Mouse (Mus musculus): ENCODE results near the gene Gata3. TPM values are rescaled to one million over a fixed set of nuclear protein-coding genes. Genes with fewer than 3 reads are reported as not detected.

Gene Gata3
- 3.2 and 3.6 TPM in 2 replicates for polyA plus RNA-seq (2015; fragmentation: Nextera tagmentation; extraction: Ambion mirVana)

DNA sequence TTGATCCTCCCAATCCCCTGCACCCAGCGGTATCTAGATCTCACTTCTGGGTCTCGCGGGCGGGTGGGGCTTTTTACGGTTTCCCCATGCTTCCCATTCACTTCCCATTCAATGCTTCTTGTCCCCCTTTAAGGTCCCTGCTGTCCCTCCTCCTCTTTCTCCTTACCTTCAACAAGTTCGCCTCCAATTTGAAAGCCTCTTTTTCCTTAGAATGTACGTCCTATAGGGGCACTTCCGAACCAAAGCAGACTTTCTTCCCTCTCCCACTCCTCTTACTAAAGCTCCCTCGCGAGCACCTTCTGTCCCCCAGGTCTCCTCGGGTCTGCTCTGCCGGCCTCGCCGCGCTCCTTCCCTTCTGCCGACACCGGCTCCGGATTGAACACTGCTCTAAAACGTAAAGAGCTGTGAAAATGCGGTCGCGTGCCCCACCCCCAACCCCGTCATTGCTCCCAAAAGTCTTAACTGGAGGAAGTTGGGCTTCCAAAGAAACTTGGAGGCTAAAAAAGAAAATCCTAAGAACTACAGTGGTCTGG, at the start of gene Gata3:
TSS of gene Gata3 (minus strand) at position 384 of the 533 bp plus-strand sequence.
- no peak for ATAC-seq (ENCODE audit: insufficient read depth, low FRiP score)
- H3K27ac ChIP-seq (ENCODE audit: low read length), result no peak within 1 kb of the TSS
- H3K9ac ChIP-seq (ENCODE audit: low read length), result no peak within 1 kb of the TSS
- H3K9me3 ChIP-seq (replicated peaks; ENCODE audit: control insufficient read depth, low read length), result no peaks in the 10 kb centered on the region
- H3K36me3 ChIP-seq (ENCODE audit: control insufficient read depth, insufficient read depth, low read length), result no peaks in the 10 kb centered on the region
- peaks cover 3% of the 10 kb centered on the region; the same call in 1 of the 2 replicates for H3K4me1 ChIP-seq (ENCODE audit: control insufficient read depth, insufficient read depth, low read length)
- WGBS, result under 1% methylated on average over 23 of the region's 23 CpGs
- peak within 1 kb of the TSS; percentile 29 for H3K4me3 ChIP-seq (replicated peaks; ENCODE audit: low read length)
- peak within 1 kb of the TSS; percentile 43 for H3K4me2 ChIP-seq (ENCODE audit: low read depth, low read length)
- H3K27me3 ChIP-seq (ENCODE audit: control insufficient read depth, insufficient read depth, low read length), result peaks cover 86% of the 10 kb centered on the region

DNA sequence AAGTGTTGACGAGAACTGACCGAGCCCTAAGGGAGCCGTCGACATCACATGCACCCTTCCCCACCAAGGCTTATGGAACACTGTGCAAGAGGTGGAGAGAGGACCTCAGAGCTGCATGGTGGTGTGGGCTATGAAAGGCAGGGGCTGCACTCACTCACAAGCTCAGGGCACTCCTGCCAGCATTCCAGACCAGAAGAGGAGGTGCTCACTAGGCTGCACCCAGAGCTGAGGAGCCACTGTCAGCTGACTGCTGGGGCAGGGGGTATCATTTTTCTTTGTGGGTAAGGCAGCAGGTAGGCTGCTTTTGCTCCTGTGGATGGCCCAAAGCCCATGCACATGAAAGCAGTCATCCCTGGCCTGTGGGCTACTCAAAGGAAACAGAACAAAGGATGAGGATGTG, 49.4 kb upstream of the Gata3 start:
- H3K4me2 ChIP-seq (ENCODE audit: low read depth, low read length), result no peak overlapping the region
- no peaks in the 10 kb centered on the region for H3K36me3 ChIP-seq (ENCODE audit: control insufficient read depth, insufficient read depth, low read length)
- WGBS, result 71% methylated on average over 4 of the region's 4 CpGs
- no peak overlapping the region for H3K9ac ChIP-seq (ENCODE audit: low read length)
- no peaks in the 10 kb centered on the region for H3K27me3 ChIP-seq (ENCODE audit: control insufficient read depth, insufficient read depth, low read length)
- no peak for ATAC-seq (ENCODE audit: insufficient read depth, low FRiP score)
- no peak overlapping the region for H3K4me3 ChIP-seq (replicated peaks; ENCODE audit: low read length)
- H3K4me1 ChIP-seq (ENCODE audit: control insufficient read depth, insufficient read depth, low read length), result no peaks in the 10 kb centered on the region
- H3K27ac ChIP-seq (ENCODE audit: low read length), result no peak overlapping the region
- no peaks in the 10 kb centered on the region for H3K9me3 ChIP-seq (replicated peaks; ENCODE audit: control insufficient read depth, low read length)

DNA sequence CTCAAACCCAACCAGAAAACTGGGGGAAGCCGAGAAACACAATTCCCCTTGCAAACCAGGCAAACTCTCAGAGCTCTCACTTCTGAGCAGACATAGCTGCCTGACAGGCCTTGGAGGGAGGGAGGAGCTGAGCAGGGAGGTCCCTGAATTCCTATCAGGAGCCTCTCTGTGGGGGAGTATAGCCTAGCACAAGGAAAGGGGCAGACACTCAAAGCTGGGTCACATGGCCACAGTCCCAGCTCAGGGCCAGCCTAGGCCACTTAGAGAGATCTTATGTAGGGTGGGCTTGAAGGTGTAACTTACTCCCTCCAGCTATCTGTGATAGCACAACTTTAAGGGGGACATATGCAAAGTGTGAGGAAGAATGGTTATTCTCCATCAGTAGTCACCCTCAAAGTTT, 46.1 kb upstream of the Gata3 start:
- H3K27ac ChIP-seq (ENCODE audit: low read length), result no peak overlapping the region
- no peak overlapping the region for H3K4me3 ChIP-seq (replicated peaks; ENCODE audit: low read length)
- WGBS, result 0% methylated on average over 1 of the region's 1 CpGs
- no peak overlapping the region for H3K4me2 ChIP-seq (ENCODE audit: low read depth, low read length)
- H3K36me3 ChIP-seq (ENCODE audit: control insufficient read depth, insufficient read depth, low read length), result no peaks in the 10 kb centered on the region
- H3K9me3 ChIP-seq (replicated peaks; ENCODE audit: control insufficient read depth, low read length), result no peaks in the 10 kb centered on the region
- H3K9ac ChIP-seq (ENCODE audit: low read length), result no peak overlapping the region
- ATAC-seq (ENCODE audit: insufficient read depth, low FRiP score), result no peak
- H3K27me3 ChIP-seq (ENCODE audit: control insufficient read depth, insufficient read depth, low read length), result no peaks in the 10 kb centered on the region
- H3K4me1 ChIP-seq (ENCODE audit: control insufficient read depth, insufficient read depth, low read length), result no peaks in the 10 kb centered on the region

DNA sequence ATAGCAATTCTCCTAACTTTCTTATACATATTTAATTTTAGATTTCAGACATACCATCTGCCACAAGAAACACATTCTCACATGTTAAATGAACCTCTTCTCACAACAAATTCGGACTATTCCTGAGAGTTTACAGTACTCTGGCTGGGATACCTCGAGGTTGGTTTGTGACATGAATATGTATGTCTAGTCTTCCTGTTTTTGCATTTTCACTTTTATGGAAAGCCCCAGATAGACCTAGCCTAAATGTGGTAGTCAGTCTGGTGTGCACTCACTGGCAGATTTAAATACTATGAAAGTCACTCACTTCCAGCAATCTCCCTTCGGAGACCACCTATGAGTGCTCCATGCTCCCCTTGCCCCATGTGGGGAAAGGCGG, 37.1 kb upstream of the Gata3 start:
- no peak overlapping the region for H3K9ac ChIP-seq (ENCODE audit: low read length)
- 76% methylated on average over 4 of the region's 4 CpGs for WGBS
- ATAC-seq (ENCODE audit: insufficient read depth, low FRiP score), result no peak

DNA sequence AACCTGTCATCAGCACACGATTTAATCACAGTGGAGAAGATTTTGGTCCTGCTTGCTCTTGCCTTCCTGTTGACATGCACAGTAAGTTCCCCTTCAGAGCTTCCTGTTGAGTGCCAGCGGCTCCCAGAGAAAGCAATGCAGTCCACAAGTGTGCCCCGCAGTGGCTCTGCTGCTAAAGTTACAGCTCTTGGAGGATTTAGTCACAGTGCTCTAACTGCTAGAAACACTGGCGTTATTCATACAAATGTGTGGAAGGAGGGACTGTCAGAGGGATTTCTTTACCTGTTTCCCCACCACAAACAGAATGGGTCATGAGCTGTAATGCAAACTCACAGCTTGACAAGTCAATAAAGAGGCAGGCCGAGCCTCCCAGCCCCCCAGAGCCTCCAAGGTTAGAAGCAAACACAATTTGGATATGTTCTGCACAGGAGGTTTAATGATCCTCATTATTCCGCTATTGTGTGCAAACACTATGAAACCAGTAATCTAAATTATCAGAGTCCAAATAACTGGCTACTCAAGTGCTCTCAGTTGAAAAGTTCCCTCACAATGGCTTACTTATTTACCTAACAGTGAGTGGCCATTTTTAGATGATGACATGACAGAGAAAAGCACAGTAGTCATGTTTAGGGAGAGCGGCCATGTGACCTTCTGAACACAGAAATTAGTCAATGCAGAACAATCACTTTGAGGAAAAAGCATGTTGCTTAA, 36.5 kb upstream of the Gata3 start:
- Histone ChIP-seq H3K9ac (ENCODE audit: low read length) (no peak overlapping the region), H3K4me2 (ENCODE audit: low read depth, low read length) (no peak overlapping the region), H3K27me3 (ENCODE audit: control insufficient read depth, insufficient read depth, low read length) (no peaks in the 10 kb centered on the region), H3K9me3 (replicated peaks; ENCODE audit: control insufficient read depth, low read length) (no peaks in the 10 kb centered on the region), H3K36me3 (ENCODE audit: control insufficient read depth, insufficient read depth, low read length) (no peaks in the 10 kb centered on the region), H3K27ac (ENCODE audit: low read length) (no peak overlapping the region), H3K4me3 (replicated peaks; ENCODE audit: low read length) (no peak overlapping the region), H3K4me1 (ENCODE audit: control insufficient read depth, insufficient read depth, low read length) (no peaks in the 10 kb centered on the region)
- ATAC-seq (ENCODE audit: insufficient read depth, low FRiP score), result no peak
- whole genome bisulfite sequencing, result 50% methylated on average over 7 of the region's 7 CpGs

More for the DNA sequence above, 37.1 kb upstream of the Gata3 start:
- Histone ChIP-seq H3K27me3 (ENCODE audit: control insufficient read depth, insufficient read depth, low read length) (no peaks in the 10 kb centered on the region), H3K4me2 (ENCODE audit: low read depth, low read length) (no peak overlapping the region), H3K4me1 (ENCODE audit: control insufficient read depth, insufficient read depth, low read length) (no peaks in the 10 kb centered on the region), H3K27ac (ENCODE audit: low read length) (no peak overlapping the region), H3K36me3 (ENCODE audit: control insufficient read depth, insufficient read depth, low read length) (no peaks in the 10 kb centered on the region), H3K4me3 (replicated peaks; ENCODE audit: low read length) (no peak overlapping the region), H3K9me3 (replicated peaks; ENCODE audit: control insufficient read depth, low read length) (no peaks in the 10 kb centered on the region)

DNA sequence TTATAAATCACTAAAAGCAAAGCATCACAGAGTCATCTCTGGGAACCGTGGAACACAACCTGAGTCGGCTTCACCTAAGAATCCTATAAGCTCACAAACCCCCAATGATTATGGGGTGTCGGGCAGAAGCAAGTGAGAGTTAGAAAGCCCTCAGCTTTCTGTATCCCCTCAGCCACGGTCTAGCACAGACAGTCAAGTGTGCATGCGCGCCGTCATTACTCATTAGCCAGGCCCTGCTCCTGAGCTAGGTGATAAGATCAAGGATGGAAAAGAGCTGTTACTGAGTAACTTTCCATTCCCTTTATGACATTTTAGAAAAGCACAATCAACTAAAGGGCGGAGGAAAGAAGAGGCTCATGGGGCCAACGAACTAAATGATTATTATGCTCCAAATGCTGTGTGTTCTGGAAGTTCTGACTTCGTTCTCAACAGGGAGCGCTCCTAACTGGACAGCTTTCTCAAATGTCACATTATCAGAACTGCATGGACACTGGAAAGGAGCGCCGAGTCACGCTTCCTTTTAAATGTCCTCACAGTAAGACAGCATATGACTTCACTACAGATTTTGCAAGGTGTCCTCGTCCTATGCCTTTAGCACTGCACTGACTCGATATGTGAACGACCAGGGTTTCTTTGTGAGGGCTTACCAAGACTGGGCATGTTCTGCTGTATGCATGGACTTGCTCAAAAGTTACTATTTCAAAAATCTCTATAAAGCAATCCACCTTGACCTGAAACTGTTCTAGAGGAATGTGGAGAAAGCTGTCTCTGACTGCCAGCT, 29.0 kb upstream of the Gata3 start:
- Histone ChIP-seq H3K27me3 (ENCODE audit: control insufficient read depth, insufficient read depth, low read length) (no peaks in the 10 kb centered on the region), H3K9me3 (replicated peaks; ENCODE audit: control insufficient read depth, low read length) (no peaks in the 10 kb centered on the region), H3K27ac (ENCODE audit: low read length) (0 out of 2 replicates have a peak overlapping the region, but pooled peaks have one; percentile 1), H3K9ac (ENCODE audit: low read length) (no peak overlapping the region), H3K36me3 (ENCODE audit: control insufficient read depth, insufficient read depth, low read length) (no peaks in the 10 kb centered on the region), H3K4me3 (replicated peaks; ENCODE audit: low read length) (no peak overlapping the region), H3K4me1 (ENCODE audit: control insufficient read depth, insufficient read depth, low read length) (peaks cover 5% of the 10 kb centered on the region; the same call in 1 of the 2 replicates), H3K4me2 (ENCODE audit: low read depth, low read length) (no peak overlapping the region)
- 60% methylated on average over 17 of the region's 17 CpGs for WGBS
- peak; percentile 90 for ATAC-seq (ENCODE audit: insufficient read depth, low FRiP score)

DNA sequence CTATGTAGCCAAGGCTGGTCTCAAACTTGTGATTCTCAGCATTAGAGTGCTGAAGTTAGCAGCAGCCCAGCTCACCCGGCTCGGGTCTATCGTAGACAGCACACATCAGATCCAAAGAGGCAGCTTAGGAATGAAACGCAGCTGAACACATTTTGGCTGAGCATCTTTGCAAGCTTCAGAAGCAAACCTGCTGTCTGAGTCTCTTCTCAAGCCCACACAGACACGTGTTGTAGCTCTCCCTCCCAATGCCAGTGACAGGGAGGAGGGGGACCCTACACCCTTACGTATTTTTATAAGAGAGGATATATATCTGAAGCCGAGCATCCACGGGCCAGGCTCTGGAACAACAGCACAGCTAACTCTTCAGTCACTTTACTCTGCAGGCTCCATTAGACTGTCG, 27.8 kb upstream of the Gata3 start:
- WGBS, result 89% methylated on average over 9 of the region's 9 CpGs
- Histone ChIP-seq H3K27ac (ENCODE audit: low read length) (no peak overlapping the region), H3K36me3 (ENCODE audit: control insufficient read depth, insufficient read depth, low read length) (no peaks in the 10 kb centered on the region), H3K4me1 (ENCODE audit: control insufficient read depth, insufficient read depth, low read length) (peaks cover 5% of the 10 kb centered on the region; the same call in 1 of the 2 replicates), H3K4me2 (ENCODE audit: low read depth, low read length) (no peak overlapping the region), H3K4me3 (replicated peaks; ENCODE audit: low read length) (no peak overlapping the region), H3K27me3 (ENCODE audit: control insufficient read depth, insufficient read depth, low read length) (no peaks in the 10 kb centered on the region), H3K9me3 (replicated peaks; ENCODE audit: control insufficient read depth, low read length) (no peaks in the 10 kb centered on the region), H3K9ac (ENCODE audit: low read length) (no peak overlapping the region)
- ATAC-seq (ENCODE audit: insufficient read depth, low FRiP score), result no peak

DNA sequence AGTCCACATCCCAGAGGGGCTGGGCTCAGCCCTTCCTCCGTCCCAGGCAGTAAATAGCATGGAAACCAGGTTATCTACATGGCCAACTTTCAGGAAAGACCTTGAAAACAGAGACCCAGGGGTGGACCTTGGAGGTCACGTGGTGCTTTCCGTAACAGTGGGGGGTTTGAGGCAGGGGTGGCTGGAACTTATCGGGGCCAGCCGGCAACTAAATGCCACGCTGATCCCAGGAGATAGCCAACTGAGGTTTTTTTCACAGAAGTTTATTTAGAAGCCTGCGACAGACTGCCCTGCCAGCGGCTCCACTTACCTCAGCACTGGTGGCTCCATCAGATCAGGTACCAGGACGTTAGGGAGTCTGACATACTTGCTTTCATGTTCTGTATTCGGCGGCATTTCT, 16.2 kb upstream of the Gata3 start:
- Histone ChIP-seq H3K9ac (ENCODE audit: low read length) (no peak overlapping the region), H3K4me3 (replicated peaks; ENCODE audit: low read length) (peak overlapping the region; percentile 25), H3K4me1 (ENCODE audit: control insufficient read depth, insufficient read depth, low read length) (no peaks in the 10 kb centered on the region), H3K27ac (ENCODE audit: low read length) (no peak overlapping the region), H3K4me2 (ENCODE audit: low read depth, low read length) (peak overlapping the region; percentile 33), H3K36me3 (ENCODE audit: control insufficient read depth, insufficient read depth, low read length) (no peaks in the 10 kb centered on the region), H3K27me3 (ENCODE audit: control insufficient read depth, insufficient read depth, low read length) (no peaks in the 10 kb centered on the region), H3K9me3 (replicated peaks; ENCODE audit: control insufficient read depth, low read length) (no peaks in the 10 kb centered on the region)
- WGBS, result 6% methylated on average over 11 of the region's 11 CpGs
- no peak for ATAC-seq (ENCODE audit: insufficient read depth, low FRiP score)

Measured in stomach, embryonic 16.5 days (tissue).